Mouse (Mus musculus) 3134 (cell line): ENCODE results near the gene Ptrhd1.
"Not testable (repeated sequence)": the region's sequence is repeated elsewhere in the genome, so short reads cannot be mapped to it uniquely, and the experiment has no call there.

ENCODE experiments used
- DNase-seq: peaks from one replicate; pipeline ENCODE4 v3.0.0-alpha.2; 2011; ENCODE audit warnings: low spot score; ENCODE audit not compliant: insufficient read length; ENCODE audit errors: extremely low read depth

The Ptrhd1 gene

GRCm38 (mm10) chr12:4240281-4240680 lies 6.5 kb downstream of the Ptrhd1 start:
- DNase-seq, result not testable (repeated sequence)

GRCm38 (mm10) chr12:4243805-4244204 lies 10.0 kb downstream of the Ptrhd1 start:
- DNase-seq, result no peak

DNA sequence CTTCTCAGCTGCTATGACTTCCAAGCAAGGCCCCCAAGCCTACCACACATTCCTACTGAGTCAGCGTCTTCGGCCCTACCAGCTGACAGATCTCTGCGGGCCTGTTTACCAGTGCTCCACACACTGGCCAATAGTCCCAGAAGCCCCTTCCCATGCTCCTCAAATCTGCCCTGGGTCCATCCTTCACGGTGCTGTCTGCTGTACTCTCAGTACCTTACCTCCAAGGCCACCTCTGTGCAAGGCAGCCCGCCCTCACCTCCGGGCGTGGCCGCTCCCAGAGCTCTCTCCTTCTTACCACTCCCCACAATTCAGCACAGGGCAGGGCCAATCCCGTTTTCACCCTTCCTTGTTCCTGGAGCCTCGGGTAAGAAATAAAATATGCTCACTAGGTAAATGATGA lies 11.9 kb downstream of the Ptrhd1 start:
- no peak for DNase-seq

- no peak for DNase-seq
Observed at GRCm38 (mm10) chr12:4249786-4250185, 16.0 kb downstream of the Ptrhd1 start.

DNA sequence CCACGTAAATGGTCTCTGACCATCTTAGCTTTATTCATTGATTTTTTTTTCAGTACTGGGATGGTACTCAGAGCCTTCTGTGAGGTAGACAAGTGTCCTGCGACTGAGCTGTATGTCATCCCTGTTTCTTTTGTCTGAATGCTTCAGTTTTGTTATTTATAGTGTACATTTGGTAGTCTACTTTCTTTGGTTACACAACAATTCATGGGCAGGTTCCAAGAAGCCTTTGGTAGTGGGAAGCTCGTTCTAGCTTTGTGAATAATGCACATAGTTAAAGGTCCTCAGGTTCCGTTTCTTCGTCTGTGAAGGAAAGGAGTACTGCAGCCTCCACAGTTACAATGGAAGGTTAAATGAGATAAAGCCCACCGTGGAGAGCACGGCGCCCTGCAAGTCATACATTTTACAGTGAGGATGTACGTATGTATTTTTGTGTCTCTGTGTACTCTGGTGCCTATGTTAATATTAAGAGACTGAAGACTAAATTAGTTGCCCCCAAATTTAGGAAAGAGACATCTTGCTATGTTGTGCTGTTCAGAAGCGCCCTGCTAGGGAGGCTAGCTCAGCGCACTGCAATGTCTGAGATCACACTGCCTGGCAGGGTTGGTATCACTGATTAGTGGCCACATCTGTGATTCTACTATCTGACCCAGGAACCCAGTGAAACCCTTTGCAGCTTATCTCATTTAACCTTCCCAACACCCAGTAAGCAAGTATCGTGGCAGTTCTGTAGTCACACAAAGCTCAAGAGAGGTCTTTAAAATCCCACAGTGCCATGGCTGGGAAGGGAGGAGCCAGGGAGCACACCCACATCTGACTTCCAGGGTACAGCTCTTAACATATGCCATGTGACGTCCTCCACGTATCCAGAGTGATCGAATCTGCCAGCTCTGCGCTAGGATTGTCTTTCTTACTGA lies 19.2 kb downstream of the Ptrhd1 start:
- DNase-seq, result no peak

GRCm38 (mm10) chr12:4267765-4268164 lies 33.9 kb downstream of the Ptrhd1 start:
- no peak for DNase-seq

- no peak for DNase-seq
Observed at GRCm38 (mm10) chr12:4271078-4271477, 37.3 kb downstream of the Ptrhd1 start.

DNA sequence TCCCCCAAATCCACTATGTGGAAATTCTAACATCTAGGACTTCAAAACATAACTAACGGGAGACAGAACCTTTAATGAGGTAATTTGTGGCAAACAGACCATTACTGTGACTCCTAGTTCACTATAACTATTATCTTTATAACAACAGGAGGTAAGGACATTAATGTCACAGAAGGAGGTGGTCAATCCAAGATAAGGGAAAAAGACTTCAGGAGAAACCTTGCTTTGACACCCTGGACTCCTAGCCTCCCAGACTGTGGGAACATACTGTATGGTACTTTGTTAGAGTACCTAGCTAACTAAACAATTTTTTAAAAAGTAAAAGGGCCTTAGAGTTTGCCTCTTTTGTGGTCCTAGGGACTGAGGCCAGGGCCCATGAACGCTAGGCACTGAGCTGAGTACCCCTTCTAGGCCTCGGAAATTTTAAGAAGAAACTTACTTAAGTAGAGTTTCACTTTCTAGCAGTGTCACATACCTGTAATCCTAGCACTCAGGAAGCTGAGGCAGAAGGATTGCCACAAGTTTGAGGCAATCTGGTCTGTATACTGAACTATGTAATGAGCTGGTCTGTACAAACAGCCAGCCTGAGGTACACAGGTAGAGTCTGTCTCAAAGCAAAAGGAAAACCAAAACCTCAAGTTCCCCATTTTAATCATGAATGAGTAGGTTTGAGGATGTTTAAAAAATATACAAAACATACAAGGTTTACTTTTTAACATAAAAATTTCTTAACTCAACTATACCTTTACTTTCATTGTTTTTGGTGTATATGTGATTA lies 45.3 kb downstream of the Ptrhd1 start:
- no peak for DNase-seq

GRCm38 (mm10) chr12:4279878-4280277 lies 46.1 kb downstream of the Ptrhd1 start:
- no peak for DNase-seq

DNA sequence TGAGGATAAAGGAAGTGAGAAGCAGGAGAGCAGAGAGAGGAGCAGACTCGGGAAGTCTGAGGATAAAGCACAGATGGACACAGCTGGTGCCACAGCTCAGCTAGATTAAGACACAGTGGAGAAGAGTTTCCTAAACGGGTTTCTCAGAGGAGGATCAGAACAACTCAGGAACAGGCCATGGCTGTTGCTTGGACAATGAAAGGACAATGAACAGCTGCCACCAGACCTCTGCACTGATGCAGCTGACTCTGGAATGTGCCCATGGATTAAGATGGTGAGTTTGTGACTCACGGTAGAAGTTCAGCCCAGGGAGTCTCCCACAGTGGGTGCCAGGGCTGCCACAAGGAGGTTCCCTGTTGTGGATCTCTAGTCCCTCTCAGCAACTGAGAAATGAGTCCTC lies 51.4 kb downstream of the Ptrhd1 start:
- DNase-seq, result no peak
